Mouse (Mus musculus) mature B cell (primary cell): ENCODE data around the gene Tob1.

Experiments
- in situ Hi-C: fragments of 300-500 bp; cut with MboI; formaldehyde crosslinking; loops from 2 replicates; pipeline ENCODE4 v1.14.3; 2019

The Tob1 gene

DNA sequence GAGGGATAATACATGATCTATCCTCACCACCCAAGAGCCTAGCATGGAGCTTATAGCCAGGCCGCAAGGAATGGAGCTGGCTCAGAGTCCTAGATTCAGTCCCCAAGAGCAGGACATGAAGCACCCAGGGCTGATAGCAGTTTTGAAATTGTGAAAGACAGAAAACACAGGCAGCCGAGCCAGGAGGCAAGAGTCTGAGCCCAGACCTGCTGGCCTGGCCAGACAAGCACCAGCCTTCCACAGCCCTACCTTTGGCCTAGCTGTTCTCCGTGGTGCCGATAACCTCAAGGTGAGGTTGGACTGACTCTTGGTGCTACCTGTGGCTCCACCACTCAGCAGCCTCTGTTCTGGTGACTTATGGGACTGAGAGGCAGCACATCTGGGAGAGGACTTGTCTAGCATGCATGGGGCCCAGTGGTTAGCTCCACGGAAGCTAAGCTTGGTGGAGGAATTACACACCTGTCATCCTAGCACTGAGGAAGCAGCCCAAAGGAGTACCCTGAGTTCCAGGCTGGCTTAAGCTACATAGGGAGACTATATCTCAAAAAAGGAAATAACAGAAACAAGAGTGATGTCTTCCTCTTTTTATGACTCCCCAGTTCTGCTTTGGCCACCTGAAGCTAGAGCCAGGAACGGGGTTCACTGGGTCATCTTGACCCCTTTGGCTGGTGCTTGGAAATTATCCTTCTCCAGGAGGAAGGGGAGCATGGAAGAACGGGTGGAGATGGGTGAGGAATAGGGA lies 12.7 kb upstream of the Tob1 start:
- in situ Hi-C loops: no loop called here

DNA sequence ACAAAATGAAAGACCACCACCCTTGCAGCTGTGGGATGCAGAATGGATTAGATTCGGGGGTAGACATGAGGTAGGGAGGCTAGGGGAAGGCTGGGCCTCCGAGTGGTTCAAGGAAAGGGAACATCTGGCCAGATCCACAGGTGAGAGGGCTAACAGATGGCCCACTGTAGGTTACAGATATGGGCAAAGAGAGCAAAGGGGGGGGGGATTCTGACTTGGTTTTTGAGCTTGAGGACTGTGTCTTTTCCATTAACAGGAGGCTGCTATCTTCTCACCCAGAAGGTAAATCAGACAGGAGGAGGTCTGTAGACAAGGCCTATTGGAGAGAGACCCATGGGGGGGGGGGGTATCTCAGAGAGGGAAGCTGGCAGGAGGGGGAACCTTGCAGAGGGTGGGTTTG lies 11.5 kb upstream of the Tob1 start:
- in situ Hi-C loops: no loop called here

DNA sequence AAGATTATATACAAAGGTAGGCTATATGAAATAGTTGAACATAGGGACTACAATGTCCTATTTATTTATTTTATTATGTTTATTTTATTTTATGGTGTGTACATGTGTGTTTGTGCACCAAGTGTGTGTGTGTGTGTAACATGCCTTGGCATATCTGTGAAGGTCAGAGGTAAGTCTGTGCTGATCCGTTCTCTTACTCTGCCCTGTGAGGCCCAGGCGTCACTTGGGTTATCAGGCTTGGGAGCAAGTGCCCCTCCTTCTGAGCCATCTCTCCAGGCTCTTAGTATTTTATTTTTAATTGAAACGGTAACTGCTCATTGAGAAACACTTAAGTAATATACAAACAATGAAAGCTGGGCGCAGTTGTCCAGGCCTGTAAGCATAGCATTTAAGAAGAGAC lies 10.8 kb upstream of the Tob1 start:
- in situ Hi-C loops: no loop called here

DNA sequence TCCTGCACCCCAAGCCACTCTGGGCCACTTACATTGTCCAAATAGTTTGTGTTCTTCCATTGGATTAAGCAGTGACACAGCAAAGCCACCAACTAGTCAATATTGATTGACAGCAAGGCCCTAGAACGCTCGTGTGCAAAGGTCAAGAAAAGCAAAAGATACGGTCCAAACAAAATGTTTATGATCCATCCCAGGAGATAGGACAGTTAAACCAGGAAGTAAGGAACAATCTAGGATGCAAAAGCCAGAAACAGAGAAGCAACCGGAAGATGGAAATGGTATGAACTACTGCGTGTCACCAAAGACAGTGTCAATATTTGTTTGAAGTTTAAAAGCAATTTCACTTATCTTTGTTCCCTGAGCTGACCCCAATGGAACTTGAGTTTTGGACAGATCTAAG lies 9.1 kb upstream of the Tob1 start:
- in situ Hi-C loops: no loop called here

DNA sequence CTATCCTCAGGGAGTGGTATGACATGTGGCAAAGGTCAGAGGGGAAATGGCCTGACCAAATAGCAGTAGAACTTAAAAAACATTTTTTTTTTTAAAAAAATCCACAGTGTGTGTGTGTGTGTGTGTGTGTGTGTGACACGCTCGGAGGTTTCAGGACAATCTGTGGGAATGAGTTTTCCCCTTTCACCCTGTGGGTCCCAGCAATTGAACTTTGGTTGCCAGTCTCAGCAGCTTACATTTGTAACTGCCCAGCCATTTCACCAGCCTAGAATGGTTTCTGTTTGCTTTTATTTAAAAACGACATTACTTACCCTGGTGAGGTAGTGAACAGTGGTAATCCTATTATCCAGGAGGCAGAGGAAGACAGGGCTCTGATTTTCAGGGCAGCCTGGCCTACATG lies 8.2 kb upstream of the Tob1 start:
- in situ Hi-C loops: no loop called here

- in situ Hi-C loops: no loop called here
Measured at GRCm38 (mm10) chr11:94206398-94207114, 4.7 kb upstream of the Tob1 start.

DNA sequence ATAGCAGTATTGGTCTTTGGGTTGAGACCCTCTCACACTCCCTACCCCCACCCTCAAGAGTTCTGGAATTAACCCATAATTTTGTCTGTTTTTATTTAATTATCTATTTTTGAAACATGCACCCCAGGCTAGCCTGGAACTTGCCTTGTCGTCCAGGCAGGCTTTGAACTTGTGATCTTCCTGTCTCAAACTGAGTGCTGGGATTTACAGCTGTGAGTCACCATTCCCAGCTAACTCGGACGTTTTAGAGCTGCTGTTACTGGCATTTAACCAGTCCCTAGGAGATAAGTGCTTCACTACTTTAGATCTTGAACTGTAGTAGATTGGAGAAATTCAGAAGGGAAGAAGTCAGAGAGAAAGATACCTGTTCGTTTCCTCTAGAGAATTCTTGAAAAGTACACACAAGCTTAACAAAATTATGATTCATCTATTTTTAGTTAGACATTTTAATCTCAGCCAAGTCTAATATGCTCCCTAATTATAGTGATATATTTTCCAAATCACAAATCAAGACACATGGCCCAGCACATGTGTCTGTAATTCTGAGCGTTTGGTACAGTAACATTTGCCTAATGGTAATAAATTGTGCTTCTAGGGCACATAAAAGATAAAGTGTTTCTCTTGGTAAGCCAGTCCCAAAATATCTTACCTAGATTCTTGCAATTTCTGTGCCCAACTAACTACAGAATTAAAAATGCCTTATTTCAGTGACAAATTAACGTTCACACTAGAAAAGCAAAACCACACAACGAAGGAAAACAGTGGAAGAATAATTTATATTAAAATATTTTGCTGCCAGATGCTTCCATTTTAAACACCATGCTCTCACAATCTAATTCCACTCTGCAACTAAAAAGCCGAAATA lies 2.2 kb upstream of the Tob1 start:
- in situ Hi-C loops: no loop called here

GRCm38 (mm10) chr11:94209695-94210131 lies 1.5 kb upstream of the Tob1 start:
- in situ Hi-C loops: no loop called here

DNA sequence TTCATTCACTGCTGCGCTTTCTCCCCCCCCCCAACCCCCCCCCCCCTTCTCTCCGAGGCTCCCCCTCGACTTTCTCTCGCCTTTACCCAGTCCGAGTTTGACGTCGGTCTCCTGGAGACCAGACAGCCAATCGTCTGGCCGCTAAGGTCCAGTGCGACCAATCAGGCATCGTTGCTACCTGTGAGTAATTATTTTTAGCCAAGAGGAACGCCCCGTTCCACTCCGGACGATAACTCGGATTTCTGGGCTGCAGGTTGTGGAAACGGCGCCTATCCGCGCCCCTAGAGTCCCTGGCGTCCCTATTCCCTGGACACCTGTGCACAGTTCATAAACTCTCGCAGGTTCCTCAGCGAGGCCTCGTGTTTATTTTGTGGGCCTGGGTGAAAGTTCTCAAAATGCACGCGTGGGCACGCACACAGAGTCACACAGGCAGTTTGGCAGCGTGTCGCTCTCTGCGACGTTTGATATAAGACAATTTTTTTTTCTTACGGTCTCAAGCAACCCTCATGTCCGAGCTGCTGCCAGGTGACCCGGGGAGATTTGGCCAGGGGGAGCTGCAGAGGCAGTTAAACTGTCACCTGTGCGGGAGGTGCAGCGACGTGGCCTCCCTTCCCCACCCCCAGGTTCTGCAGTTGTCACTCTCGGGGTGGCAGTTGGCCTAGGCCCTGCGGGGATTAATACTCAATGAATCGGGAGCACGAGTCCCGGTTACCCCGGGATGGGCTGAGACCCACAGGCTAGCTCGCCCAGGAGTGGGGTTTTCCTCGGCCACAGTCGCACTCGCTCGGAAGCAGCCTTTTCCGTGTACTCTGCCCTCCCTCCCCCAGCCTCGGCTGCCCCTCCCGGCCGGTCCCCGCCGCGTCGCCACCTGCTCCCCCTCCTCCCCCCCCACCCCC lies 815 bp upstream of the Tob1 start:
- in situ Hi-C loops: no loop called here

- in situ Hi-C loops: no loop called here
Measured at GRCm38 (mm10) chr11:94211651-94212488, 616 bp downstream of the Tob1 start.

DNA sequence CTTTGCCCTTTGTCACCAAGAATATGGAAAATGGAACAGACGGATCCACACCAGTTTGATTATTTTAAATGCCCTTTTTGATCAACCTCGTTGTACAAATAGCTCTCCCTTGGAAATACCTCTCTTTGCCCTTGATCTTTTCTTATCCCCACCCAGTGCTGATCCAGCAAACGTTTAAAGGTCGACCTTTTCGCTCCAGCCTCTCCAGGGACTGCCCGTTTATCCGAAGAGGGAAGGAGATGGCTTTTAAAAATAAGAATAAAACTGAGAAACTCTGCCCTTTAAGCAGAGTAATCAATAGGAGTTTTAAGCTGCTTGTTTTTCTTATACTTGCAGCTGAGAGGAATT lies 1.2 kb downstream of the Tob1 start:
- in situ Hi-C loops: no loop called here

DNA sequence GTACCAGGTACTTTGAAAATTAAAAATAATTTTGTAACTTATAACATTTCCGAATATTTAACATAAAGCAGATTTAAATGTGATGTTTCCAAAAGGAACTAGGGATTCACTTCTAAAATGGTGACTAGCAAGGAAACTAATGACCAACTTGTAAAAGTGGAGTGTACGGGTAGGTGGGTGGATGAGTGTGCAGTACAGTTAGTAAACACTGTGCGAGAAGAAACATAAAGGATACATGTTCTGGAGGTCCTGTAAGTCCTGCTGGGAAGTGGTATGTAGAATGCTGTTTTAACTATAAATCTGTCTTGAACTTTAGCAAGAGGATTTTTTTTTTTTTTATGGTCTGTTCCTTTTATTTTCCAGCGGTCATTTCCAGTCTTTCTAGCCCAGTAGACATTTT lies 1.7 kb downstream of the Tob1 start:
- in situ Hi-C loops: no loop called here

GRCm38 (mm10) chr11:94213735-94214594 lies 2.7 kb downstream of the Tob1 start:
- in situ Hi-C loops: no loop called here

DNA sequence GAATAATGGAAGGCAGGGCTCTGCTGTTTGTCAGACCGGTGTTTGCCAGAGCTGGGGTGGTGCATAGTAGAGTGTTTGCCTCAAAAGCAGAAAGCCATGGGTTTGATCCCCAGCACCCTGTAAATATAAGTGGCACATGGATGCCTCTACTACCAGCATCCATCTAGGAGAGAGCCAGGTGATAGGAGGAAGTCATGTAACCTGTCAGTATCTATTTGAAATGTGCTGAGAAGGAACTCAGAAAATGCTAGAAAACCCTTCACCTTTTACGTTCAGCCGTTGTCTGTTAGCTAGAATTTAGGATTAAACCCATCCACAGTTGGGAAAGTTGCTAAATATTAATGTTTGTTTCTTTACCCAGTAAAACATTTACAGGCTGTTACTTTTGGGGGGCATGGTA lies 4.3 kb downstream of the Tob1 start:
- in situ Hi-C loops: no loop called here

DNA sequence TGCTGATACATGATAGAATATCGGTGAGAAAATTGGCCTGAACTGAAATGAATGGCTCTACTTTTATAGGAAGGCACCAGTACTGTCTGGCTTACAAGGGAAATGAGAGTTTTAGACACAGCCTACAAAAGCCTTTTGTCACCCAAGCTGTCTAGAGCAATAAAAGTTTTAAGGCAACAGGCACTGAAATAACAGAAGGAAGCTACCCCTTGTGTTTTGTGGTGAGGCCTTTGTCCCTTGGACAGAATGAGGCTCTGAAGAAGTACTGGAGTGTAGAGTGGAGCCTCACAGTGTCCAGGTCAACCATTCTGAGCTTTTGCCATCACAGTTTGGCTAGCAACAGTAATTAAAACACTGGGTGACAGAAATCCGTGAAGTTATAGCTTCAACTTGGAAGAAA lies 5.0 kb downstream of the Tob1 start:
- in situ Hi-C loops: no loop called here

GRCm38 (mm10) chr11:94221257-94221656 lies 10.0 kb downstream of the Tob1 start:
- in situ Hi-C loops: loop anchor here (5.0 kb wide), 1 partner anchor 89 kb away; no protein-coding TSS in a partner anchor

DNA sequence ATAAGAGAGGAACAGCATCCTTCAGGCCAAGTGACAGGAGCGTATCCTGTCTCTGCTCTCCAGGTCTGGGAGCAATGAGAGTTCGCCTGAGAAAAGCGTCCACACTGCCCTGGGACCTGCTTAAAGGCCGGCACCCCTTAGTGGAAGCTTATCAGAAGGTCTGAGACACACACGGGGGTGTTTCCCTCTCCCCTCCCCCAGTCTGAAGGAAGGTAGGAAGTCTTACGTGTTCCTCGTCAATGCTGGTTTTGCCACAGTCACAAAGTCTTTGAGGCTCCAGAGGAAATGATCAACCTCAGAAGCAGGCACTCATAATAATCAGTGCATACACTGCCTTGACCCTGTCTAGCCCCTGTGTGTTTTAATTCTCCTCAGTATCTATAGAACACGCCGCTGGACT lies 12.3 kb downstream of the Tob1 start:
- in situ Hi-C loops: loop anchor here (5.0 kb wide), 1 partner anchor 91 kb away; no protein-coding TSS in a partner anchor

GRCm38 (mm10) chr11:94225985-94226384 lies 14.7 kb downstream of the Tob1 start:
- in situ Hi-C loops: no loop called here

GRCm38 (mm10) chr11:94228416-94228815 lies 17.2 kb downstream of the Tob1 start:
- in situ Hi-C loops: no loop called here
